Mouse (Mus musculus): ENCODE results near the gene Fbxw5. TPM values are rescaled to one million over a fixed set of nuclear protein-coding genes. Genes with fewer than 3 reads are reported as not detected.

Fbxw5 gene
- polyA plus RNA-seq, 1 experiment = 44.3 TPM

DNA sequence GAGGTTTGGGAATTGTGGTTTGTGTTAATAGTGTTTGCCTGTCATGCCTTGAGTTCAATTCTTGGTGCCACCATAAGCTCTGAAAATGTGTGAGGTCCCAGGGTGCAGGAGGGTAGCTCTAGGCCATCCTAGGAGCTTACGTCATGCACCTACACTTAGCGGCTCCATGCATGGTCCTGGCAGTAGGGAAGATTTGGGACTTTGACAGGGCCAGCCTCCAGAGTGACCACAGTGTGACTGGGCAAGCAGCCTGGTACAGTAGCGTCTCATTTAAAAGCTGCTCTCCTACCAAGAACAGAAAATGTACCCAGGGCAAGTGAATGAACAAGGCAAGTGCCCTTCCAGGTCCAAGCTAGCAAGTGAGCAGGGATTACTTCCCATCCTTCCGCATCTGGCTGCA lies 5.3 kb downstream of the Fbxw5 start:
- TF ChIP-seq POLR2A (IDR thresholded peaks at IDR 0.05; ENCODE audit: extremely low read depth, insufficient read depth, low read length) (no peak), CTCF (IDR thresholded peaks at IDR 0.05; ENCODE audit: extremely low read depth, insufficient read depth, low read length) (no peak)
- H3K4me1 ChIP-seq (ENCODE audit: control insufficient read depth, insufficient read depth, low read length) = no peaks in the 10 kb centered on the region
- no peak overlapping the region for H3K4me3 ChIP-seq (ENCODE audit: insufficient read depth, low read length)
- no peak overlapping the region for H3K27ac ChIP-seq (ENCODE audit: insufficient read depth, low read length)

DNA sequence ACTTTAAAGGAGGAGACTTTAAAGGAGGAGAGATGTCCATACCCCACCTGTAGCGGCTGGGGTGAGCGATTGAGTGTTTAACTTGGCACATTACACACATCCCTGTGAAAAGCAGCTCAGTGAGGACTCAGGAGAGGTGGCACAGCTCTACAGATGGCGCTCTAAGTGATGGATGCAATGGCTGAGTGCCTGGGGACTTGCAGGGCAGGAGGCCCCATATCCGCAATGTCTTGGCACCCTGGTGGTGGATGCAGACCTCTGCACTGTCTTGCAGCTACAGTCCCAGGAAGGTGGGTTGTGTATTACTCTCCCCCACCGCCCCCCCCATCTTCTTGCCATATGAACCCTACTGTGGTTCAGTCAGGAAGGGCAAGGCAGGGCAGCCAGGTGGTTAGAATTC lies 6.4 kb downstream of the Fbxw5 start:
- H3K27ac ChIP-seq (ENCODE audit: insufficient read depth, low read length) = no peak overlapping the region
- H3K4me1 ChIP-seq (ENCODE audit: control insufficient read depth, insufficient read depth, low read length) = no peaks in the 10 kb centered on the region
- TF ChIP-seq CTCF (IDR thresholded peaks at IDR 0.05; ENCODE audit: extremely low read depth, insufficient read depth, low read length) (no peak), POLR2A (IDR thresholded peaks at IDR 0.05; ENCODE audit: extremely low read depth, insufficient read depth, low read length) (no peak)
- no peak overlapping the region for H3K4me3 ChIP-seq (ENCODE audit: insufficient read depth, low read length)

DNA sequence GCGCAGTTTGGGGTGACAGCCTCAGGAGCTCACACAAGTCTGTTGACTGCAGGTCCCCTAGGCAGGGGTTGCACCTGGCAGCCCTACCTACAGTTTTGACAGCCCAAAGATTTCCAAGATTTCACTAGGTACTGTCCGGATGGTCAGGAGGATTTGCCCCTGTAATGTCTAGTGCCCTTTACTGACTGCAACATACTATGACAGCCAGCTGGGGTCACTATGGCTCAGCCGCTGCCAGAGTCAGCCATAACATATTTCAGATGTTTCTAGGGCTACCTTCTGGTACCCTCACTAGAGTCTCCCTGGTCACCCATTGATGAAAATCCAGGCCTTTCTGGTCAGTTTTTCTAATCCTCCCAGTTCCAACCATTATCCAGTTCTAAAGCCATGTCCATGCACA lies 9.4 kb downstream of the Fbxw5 start:
- TF ChIP-seq POLR2A (IDR thresholded peaks at IDR 0.05; ENCODE audit: extremely low read depth, insufficient read depth, low read length) = no peak
- TF ChIP-seq CTCF (IDR thresholded peaks at IDR 0.05; ENCODE audit: extremely low read depth, insufficient read depth, low read length) = peak; percentile 29; the same call in 1 of the 2 replicates
- H3K4me1 ChIP-seq (ENCODE audit: control insufficient read depth, insufficient read depth, low read length) = no peaks in the 10 kb centered on the region

DNA sequence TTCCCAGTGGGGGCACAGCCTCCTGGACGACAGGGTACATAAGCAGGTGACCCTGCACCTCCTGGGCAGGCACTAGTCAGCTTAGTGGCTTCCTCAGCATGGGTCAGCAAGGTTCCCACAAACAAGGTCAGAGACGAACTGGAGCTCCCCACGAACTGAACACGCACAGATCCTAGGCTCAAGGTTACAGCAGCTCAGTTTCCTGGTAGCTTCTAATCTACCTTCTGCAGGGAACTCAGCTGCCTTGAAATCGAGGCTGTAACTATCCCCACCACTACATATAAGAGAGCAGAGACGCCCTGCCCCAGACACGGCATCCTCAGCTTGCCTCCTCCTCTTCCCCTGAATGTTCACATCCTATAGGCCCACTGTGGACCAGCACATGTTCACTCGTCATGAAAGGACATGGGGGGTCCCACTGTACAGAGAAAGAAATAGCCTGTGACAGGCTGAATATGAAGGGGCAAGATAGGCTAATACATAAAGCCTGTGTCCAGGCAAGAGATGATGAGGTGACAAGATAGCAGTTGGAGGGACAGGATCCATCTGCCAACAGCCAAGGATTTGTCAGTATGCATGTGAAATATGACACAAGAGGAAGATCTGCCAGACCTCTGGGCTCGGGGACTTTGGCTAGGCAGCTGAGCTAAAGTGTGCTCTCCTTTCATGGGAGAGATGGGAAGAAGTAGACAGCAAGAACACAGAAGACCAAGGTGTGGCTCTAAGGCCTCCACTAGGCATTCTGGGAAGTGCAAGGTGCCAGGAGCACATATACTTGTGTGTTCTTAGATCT lies 26.2 kb downstream of the Fbxw5 start:
- Histone ChIP-seq H3K4me1 (ENCODE audit: control insufficient read depth, insufficient read depth, low read length) (no peaks in the 10 kb centered on the region), H3K4me3 (ENCODE audit: insufficient read depth, low read length) (no peak overlapping the region), H3K27ac (ENCODE audit: insufficient read depth, low read length) (no peak overlapping the region)
- no peak for TF ChIP-seq CTCF (IDR thresholded peaks at IDR 0.05; ENCODE audit: extremely low read depth, insufficient read depth, low read length)
- no peak for TF ChIP-seq POLR2A (IDR thresholded peaks at IDR 0.05; ENCODE audit: extremely low read depth, insufficient read depth, low read length)

More for the DNA sequence above, 9.4 kb downstream of the Fbxw5 start:
- Histone ChIP-seq H3K4me3 (ENCODE audit: insufficient read depth, low read length) (no peak overlapping the region), H3K27ac (ENCODE audit: insufficient read depth, low read length) (no peak overlapping the region)

DNA sequence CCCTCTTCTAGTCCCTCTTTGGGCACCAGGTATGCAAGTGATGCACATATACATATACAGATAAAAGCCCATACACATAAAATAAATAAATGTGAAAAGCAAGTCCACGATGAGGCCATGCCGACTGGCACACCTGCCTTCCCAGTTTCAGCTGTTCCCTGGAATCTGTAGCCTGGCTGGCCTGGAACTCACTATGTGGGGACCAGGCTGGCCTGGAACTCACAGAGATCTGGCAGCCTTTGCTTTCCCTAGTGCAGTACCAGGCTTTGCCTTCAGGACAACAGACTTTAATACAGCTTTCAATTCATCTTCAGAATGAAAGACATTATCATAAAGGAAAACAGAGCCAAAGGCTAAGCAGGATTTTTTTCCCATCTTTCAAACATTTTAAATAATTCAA lies 33.2 kb downstream of the Fbxw5 start:
- Histone ChIP-seq H3K4me3 (ENCODE audit: insufficient read depth, low read length) (no peak overlapping the region), H3K4me1 (ENCODE audit: control insufficient read depth, insufficient read depth, low read length) (no peaks in the 10 kb centered on the region)

DNA sequence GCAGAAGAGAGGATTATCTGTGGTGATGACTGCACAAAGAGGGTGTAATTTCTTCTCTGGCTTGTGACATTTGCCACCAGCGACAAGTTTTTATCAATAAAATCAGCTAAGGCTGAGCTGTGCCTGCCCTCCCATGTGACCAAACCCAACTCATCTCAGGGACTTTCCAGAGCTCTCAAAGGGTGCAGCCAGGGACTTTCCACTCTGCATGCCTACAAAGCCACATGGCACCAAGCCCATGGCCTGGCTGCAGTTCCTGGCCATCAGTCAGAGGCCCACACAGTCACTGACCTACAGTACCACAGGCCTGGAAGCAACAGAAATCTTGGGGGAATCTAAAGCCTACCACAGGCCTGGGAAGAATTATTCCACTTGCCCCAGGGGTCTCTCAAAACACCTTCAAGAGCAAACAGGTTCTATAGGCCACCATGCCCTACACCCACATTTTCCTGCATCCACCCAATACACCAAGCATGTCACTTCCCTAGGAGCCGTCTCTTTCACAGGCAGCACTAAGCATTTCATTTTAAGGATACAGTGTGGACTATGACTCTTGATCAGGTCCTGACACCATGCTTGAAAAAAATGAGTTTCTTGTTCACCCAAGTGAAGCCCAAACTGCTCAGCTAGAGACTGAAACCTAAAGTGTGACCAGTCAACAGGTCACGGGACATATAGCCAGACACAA lies 33.8 kb downstream of the Fbxw5 start:
- Histone ChIP-seq H3K27ac (ENCODE audit: insufficient read depth, low read length) (no peak overlapping the region), H3K4me3 (ENCODE audit: insufficient read depth, low read length) (no peak overlapping the region), H3K4me1 (ENCODE audit: control insufficient read depth, insufficient read depth, low read length) (no peaks in the 10 kb centered on the region)
- TF ChIP-seq CTCF (IDR thresholded peaks at IDR 0.05; ENCODE audit: extremely low read depth, insufficient read depth, low read length) = no peak
- no peak for TF ChIP-seq POLR2A (IDR thresholded peaks at IDR 0.05; ENCODE audit: extremely low read depth, insufficient read depth, low read length)

More for the DNA sequence above, 33.2 kb downstream of the Fbxw5 start:
- no peak overlapping the region for H3K27ac ChIP-seq (ENCODE audit: insufficient read depth, low read length)
- no peak for TF ChIP-seq CTCF (IDR thresholded peaks at IDR 0.05; ENCODE audit: extremely low read depth, insufficient read depth, low read length)
- TF ChIP-seq POLR2A (IDR thresholded peaks at IDR 0.05; ENCODE audit: extremely low read depth, insufficient read depth, low read length) = no peak

DNA sequence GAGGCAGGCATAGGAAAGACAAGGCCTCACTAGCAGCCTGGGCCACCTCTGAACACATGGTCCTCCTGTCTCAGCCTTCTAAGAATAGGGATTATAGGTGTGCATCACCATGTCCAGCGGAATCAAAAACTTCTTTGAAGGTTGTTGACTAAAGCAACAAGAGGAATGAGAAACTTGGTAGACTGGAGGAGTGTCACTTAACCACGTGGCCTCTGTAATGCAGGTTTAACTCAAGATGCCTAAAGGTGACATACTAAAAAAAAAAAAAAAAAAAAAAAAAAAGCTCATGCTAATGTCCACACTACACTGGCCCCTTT lies 34.3 kb downstream of the Fbxw5 start:
- H3K4me3 ChIP-seq (ENCODE audit: insufficient read depth, low read length) = no peak overlapping the region
- no peaks in the 10 kb centered on the region for H3K4me1 ChIP-seq (ENCODE audit: control insufficient read depth, insufficient read depth, low read length)
- TF ChIP-seq POLR2A (IDR thresholded peaks at IDR 0.05; ENCODE audit: extremely low read depth, insufficient read depth, low read length) (no peak), CTCF (IDR thresholded peaks at IDR 0.05; ENCODE audit: extremely low read depth, insufficient read depth, low read length) (no peak)
- H3K27ac ChIP-seq (ENCODE audit: insufficient read depth, low read length) = no peak overlapping the region

DNA sequence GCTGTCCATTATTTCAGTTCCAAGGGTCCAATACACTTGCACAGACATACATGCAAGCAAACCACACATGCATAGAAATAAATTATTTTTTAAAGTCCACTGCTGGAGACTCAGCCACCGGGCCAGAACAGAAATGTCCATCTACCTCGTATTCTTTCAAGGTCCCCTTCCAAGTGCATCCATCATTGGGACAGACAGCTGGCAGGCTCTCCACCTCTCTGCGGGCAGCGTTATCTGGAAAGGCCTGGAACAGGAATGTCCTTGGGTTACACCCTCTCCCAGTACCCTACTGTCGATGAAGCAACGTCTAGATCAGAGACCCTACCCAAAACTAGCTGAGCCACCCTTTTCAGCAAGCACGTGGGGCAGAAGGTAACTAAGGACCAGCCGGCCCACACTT lies 36.0 kb downstream of the Fbxw5 start:
- TF ChIP-seq CTCF (IDR thresholded peaks at IDR 0.05; ENCODE audit: extremely low read depth, insufficient read depth, low read length) = no peak
- TF ChIP-seq POLR2A (IDR thresholded peaks at IDR 0.05; ENCODE audit: extremely low read depth, insufficient read depth, low read length) = no peak
- no peaks in the 10 kb centered on the region for H3K4me1 ChIP-seq (ENCODE audit: control insufficient read depth, insufficient read depth, low read length)

DNA sequence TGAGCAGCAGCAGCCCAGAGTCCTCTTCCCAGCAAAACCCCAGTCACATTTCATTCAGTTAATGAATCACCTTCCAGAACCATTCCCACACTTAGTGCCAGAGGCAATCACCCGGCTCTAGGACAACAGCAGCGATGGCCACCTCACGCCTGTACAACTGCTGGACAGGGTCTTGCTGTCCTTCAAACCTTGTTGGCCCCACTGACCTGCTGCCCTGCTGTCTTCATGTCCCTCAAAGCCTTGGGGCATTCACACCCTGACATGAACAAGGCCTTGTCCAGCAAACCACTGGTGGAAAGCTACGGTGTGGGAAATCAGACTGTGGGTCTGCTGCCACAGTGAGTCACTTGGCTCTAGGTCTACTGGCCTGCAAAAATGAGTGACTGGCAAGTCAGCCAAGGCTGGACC lies 40.0 kb downstream of the Fbxw5 start:
- Histone ChIP-seq H3K27ac (ENCODE audit: insufficient read depth, low read length) (no peak overlapping the region), H3K4me1 (ENCODE audit: control insufficient read depth, insufficient read depth, low read length) (no peaks in the 10 kb centered on the region), H3K4me3 (ENCODE audit: insufficient read depth, low read length) (no peak overlapping the region)
- TF ChIP-seq POLR2A (IDR thresholded peaks at IDR 0.05; ENCODE audit: extremely low read depth, insufficient read depth, low read length) (no peak), CTCF (IDR thresholded peaks at IDR 0.05; ENCODE audit: extremely low read depth, insufficient read depth, low read length) (no peak)

More for the DNA sequence above, 36.0 kb downstream of the Fbxw5 start:
- no peak overlapping the region for H3K4me3 ChIP-seq (ENCODE audit: insufficient read depth, low read length)
- H3K27ac ChIP-seq (ENCODE audit: insufficient read depth, low read length) = no peak overlapping the region

Measured in cortical plate, adult 2 months (tissue).